Mouse (Mus musculus) thymus, postnatal 4 days (tissue): Measurements from ENCODE around the gene Pnpla5.
A peak's percentile ranks its signal among the peaks of the same experiment; 100 is the strongest.
"Not testable (repeated sequence)": the region's sequence is repeated elsewhere in the genome, so short reads cannot be mapped to it uniquely, and the experiment has no call there.

Experiments used
- DNase-seq: peaks from one replicate; pipeline ENCODE4 v3.0.0; 2021

The Pnpla5 gene

GRCm38 (mm10) chr15:84123075-84123474 is at the start of gene Pnpla5:
TSS of gene Pnpla5 (minus strand) at chr15:84123175.
- no peak for DNase-seq

DNA sequence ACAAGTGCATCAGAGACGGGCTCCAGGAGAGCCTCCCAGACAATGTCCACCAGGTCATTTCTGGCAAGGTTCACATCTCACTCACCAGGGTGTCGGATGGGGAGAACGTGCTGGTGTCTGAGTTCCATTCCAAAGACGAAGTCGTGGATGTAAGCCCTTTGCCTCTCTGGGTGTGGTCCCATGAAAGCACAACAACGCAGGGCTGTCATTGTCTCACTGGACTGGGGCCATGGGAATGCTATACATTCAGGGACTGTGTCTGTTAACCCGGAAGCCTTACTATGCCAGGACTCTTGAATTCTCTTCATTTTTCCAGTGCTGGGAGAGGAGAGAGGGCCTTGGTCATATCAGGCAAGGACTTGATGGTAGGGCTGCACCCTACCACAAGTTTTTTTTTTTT is 48.2 kb upstream of the Pnpla5 start:
- DNase-seq, result no peak

- no peak for DNase-seq
Measured at GRCm38 (mm10) chr15:84169511-84169910, 46.5 kb upstream of the Pnpla5 start.

- DNase-seq, result no peak
Measured at GRCm38 (mm10) chr15:84168170-84169161, 45.5 kb upstream of the Pnpla5 start.

DNA sequence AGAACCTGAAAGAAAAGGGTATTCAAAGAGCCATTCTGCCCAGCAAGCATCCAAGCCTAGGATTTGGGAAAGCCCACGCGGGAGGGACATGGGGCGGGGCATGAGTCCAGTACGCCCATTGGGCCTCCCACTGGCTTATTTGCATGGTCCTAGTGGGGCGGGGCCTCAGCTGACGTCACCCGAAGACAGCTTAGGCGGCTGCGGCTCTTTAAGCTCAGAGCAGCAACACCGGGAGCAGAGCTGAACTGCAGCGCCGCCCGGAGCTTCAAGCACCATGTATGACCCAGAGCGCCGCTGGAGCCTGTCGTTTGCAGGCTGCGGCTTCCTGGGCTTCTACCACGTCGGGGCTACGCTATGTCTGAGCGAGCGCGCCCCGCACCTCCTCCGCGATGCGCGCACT is 44.6 kb upstream of the Pnpla5 start, which contains the start of gene Pnpla3:
TSS of gene Pnpla3 (plus strand) at position 238 of the 400 bp plus-strand sequence.
- DNase-seq, result peak; percentile 78

DNA sequence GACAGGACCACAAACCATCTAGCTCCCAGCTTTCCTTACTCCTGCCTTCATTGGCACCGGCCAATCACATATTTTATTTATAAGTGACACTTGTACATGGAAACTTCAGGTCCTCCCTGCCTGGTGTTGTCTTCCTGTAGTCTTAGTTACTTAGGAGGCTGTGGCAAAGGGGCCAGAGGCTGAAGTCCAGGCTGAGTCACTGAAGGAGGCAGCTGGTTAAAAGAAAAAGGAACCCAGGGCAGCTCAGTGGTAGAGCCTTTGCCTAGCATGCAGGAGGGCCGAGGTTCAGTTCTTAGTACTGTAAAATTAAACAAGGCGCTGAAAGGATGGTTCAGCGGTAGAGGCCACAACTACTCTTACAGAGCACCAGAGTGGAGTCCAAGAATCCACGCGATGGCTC is 43.8 kb upstream of the Pnpla5 start:
- DNase-seq, result no peak

DNA sequence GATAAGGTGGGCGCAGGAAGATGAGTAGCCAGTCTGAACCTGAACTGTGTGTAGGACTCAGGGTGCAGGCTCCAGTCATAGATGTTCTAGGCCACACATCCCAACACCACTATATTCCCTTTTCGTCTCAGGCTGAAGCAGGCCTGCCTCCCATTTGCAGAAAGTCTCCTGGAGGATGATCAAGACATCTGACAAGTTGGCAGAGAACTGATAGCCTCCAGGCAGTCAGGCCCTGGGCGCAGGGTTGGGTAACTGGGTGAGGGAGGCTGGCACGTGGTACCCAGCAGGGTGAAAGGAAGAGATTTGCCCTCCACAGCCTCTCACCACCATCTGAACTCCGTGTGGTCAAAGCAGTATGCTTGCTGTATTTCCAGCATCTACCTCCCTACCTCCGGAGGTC is 38.9 kb upstream of the Pnpla5 start:
- DNase-seq, result no peak

- not testable (repeated sequence) for DNase-seq
Measured at GRCm38 (mm10) chr15:84157530-84157929, 34.6 kb upstream of the Pnpla5 start.

- no peak for DNase-seq
Measured at GRCm38 (mm10) chr15:84156158-84156557, 33.2 kb upstream of the Pnpla5 start.

DNA sequence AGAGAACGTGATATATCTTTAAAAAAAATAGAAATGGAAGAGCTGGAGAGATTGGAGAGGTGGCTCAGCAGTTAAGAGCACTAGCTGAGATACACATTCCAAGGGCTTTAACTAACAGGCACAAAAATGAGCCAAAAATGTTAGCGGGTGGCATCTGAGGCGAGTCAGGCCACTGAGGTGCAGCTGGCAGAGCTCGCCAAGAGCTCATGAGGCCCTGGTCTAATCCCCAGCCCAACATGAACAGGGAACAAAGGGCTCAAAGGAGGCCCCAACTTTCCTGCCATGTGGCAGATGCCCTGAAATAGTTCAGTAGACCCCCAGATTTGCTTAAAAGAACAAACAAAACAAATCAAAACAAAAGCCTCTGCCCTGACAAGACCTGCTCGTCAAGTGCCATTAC is 18.0 kb upstream of the Pnpla5 start:
- no peak for DNase-seq

GRCm38 (mm10) chr15:84140109-84140508 is 17.1 kb upstream of the Pnpla5 start:
- DNase-seq, result no peak

DNA sequence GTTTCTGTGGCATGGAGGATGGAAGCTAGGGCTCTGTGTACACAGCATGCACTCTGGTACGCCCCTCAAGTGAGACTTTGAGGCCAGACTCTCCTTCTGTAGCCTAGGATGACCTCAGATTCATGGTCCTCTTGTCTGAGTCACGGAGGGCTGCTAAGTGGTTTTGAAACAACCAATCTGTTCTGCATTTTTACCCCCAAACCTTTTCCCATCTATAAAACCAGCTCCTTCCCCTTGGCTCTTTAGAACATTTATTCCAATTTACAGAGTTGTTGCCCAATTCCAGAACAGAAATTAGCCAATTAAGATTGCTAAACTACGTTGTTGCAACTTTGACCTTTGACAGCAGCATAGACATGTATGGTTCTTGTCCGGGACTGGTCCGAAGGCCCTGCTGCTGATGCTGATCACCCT is 16.6 kb upstream of the Pnpla5 start:
- DNase-seq, result no peak

DNA sequence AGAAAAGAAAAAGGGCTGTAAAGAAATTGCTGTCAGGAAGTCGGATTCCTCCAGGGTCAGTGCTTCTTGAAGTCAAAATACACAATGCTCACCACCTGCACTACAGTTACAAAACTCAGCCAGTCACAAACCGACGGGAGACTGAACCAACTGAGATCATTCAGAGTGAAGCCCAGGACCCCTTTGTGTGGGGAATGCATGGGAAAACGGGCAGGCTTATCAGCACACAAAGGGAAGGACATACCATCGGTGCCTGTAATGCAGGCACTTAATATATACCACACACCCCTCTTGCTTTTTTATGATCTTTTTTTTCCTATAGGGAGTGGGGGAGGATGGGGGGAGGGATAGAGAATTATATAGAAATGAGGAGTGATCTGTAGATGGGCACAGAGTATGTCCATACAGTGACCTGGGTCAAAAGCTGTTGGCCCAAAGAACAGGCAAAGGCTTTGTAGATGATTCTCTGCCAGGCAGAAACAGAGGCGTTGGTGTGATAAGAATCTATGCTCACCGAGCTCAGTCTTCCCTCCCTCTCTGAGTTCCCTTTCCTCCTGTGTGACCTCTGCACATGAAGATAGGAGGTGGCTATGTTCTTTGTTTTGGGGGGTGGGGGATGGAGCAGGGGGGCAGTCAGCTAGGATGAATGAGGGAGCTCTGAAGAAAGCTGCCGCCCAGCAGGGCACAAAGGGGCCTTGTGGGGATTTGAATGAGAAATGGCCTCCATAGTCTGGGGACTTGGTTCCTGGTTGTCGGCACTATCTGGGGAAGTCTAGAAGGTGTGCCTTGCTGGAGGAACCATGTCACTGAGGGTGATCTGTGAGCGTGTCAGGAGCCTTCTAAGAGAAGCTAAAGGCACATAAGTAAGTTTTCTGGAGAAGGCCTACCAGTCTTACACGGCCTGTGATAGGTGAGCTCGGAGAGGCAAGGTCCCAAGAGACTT is 13.8 kb upstream of the Pnpla5 start:
- no peak for DNase-seq

- DNase-seq, result peak; percentile 76
Measured at GRCm38 (mm10) chr15:84135472-84135871, 12.5 kb upstream of the Pnpla5 start.

DNA sequence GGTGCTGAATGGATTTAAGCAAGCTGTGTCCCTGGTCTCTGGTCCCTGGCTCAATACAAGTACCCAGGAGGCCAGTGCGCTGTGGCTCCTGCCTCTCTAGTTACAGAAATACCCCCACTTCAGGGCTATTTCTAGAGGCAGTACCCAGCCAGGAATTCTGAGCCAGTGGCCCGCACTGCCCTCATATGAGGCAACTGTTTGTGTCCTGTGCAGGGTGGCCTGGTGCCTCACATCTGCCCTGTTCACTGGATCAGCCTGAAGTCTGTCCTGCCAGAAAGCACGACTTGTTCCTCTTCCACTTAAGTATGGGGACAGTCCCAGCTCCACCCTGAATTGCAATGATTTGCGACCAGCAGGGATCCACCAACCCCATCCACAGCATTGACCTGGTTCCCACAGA is 10.5 kb upstream of the Pnpla5 start:
- DNase-seq, result no peak

GRCm38 (mm10) chr15:84131971-84132370 is 9.0 kb upstream of the Pnpla5 start:
- no peak for DNase-seq

- DNase-seq, result no peak
Measured at GRCm38 (mm10) chr15:84131096-84131786, 8.3 kb upstream of the Pnpla5 start.

- no peak for DNase-seq
Measured at GRCm38 (mm10) chr15:84126871-84127270, 3.9 kb upstream of the Pnpla5 start.

DNA sequence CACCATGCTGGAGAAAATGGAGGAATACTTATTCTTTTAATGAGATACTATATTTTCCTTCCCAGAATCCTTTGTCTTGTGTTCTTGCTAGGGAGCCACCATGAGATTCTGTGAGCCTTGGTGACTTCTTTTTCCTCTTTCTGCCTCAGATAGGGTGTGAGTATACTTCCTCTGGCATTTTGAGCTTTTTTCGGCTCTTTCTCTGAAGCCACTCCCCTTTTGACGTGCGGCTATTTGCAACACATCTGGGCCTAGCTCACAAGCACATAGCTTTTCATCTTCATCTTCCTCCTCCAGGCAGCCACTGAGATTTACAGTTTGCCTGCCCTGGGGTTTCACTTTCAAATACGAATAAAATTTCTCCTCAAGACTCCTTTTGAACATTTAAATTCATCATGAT is 3.5 kb upstream of the Pnpla5 start:
- no peak for DNase-seq

DNA sequence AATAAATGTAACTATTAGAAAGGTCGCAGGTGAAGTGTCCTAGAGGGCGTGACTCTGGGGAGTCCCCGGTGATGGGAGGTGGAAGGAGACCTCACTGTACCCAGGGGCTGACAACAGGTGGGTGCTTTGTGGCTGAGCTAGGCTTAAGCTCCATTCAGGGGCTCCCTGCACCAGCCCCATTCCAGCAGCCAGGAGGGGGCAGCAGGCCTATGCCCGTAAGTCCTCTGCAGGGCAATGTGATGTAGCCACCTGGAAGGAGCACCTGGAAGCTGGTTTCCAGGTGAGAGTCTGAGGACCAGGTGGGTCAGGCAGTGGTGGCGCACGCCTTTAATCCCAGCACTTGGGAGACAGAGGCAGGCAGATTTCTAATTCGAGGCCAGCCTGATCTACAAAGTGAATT is 1.1 kb upstream of the Pnpla5 start:
- no peak for DNase-seq

GRCm38 (mm10) chr15:84121036-84121435 is 1.9 kb downstream of the Pnpla5 start:
- DNase-seq, result no peak

DNA sequence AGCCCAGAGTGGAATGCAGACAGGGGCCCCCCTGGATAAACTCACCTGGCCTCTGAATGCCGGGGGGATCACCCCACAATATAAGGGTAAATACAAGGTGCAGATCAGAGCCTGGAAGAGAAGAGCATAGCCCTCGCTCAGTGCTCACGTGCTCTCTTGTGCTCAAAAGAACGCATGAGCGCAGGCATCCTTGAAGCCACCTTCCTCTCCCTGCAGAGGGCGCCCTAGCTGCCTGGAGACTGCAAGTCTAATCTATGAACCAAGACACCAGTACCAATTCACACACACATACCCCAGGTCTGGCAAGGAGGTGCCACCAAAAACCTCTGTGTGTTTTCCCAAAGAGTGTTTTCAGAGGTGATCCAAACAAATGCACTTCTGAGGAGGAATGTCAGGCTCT is 2.4 kb downstream of the Pnpla5 start:
- peak; percentile 45 for DNase-seq

GRCm38 (mm10) chr15:84116466-84116865 is 6.5 kb downstream of the Pnpla5 start:
- DNase-seq, result no peak
